Mouse (Mus musculus): ENCODE measurements around the gene Pde11a. TPM values are rescaled to one million over a fixed set of nuclear protein-coding genes. Genes with fewer than 3 reads are reported as not detected.
"Not testable (repeated sequence)": the region's sequence is repeated elsewhere in the genome, so short reads cannot be mapped to it uniquely, and the experiment has no call there.

Gene Pde11a
- polyA plus RNA-seq, 1 experiment from 2014 or later: not detected

DNA sequence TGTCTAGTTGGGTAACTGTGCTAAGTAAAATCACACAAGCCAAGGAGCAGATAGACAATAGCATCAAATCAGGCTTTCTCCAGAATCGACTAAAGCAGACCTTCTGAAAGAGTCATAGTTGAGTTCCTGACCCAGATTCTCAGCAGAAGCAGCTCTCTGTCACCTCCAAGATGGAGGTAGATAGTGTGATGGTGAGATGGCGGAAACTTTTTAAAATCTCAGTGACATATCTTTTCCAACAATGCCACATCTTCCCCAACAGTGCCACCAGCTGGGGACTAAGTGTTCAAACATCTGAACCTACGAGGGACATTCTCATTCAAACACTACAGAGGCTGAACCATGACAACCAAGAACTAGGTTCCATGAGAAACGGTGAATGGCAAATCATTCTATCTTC lies 355.9 kb downstream of the Pde11a start:
- Histone ChIP-seq H3K27ac (ENCODE audit: low read depth, low read length) (no peak overlapping the region), H3K9ac (ENCODE audit: low read length) (no peak overlapping the region), H3K4me2 (no peak overlapping the region), H3K9me3 (ENCODE audit: control insufficient read depth, low read length) (peaks cover 3% of the 10 kb centered on the region; the same call in 1 of the 2 replicates), H3K36me3 (ENCODE audit: control insufficient read depth, insufficient read depth, low read length) (no peaks in the 10 kb centered on the region), H3K27me3 (ENCODE audit: control insufficient read depth, insufficient read depth, low read length) (no peaks in the 10 kb centered on the region), H3K4me3 (ENCODE audit: low read depth, low read length) (no peak overlapping the region), H3K4me1 (ENCODE audit: control insufficient read depth, insufficient read depth, low read length) (no peaks in the 10 kb centered on the region; the same call in 1 of the 2 replicates)
- 95% methylated on average over 4 of the region's 4 CpGs for WGBS
- ATAC-seq (ENCODE audit: low FRiP score): no peak
- peak; percentile 80 for DNase-seq (ENCODE audit: low spot score, missing footprints)

DNA sequence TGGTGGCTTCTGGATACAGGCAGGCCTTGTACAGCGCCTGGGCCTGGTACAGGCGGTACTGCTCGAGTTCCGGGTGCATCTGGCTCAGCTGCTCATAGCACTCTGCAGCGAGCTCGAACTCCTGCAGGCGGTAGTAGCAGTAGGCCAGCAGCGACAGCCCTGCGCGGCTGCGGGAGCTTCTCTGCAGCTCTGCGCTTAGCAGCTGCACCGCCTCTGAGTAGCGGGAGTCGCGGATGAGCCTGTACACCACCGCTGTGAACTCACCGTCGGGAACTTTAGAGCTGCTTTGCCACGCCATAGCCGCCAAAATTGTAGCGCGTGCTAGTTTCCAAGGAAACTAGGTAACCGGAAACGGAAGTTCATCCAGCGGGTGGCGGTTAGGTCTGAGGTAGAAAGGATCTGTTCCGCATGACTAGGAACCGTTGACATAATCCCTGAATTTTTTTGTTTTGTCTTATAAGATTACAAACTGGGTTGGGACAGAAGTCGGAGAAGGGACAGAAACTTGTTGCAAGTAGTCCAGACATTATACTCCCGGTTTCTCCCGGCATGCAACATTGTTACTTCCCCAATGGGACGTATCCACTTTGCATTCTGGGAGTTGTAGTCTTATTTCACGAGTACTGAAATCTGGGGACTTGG lies 357.0 kb downstream of the Pde11a start, which contains the start of gene Ttc30a1:
TSS of gene Ttc30a1 (minus strand) at position 528 of the 642 bp plus-strand sequence.
- DNase-seq (ENCODE audit: low spot score, missing footprints) (peak; percentile 99), ATAC-seq (ENCODE audit: low FRiP score) (peak; percentile 73)
- H3K9me3 ChIP-seq (ENCODE audit: control insufficient read depth, low read length); H3K27ac ChIP-seq (ENCODE audit: low read depth, low read length); H3K4me1 ChIP-seq (ENCODE audit: control insufficient read depth, insufficient read depth, low read length); H3K36me3 ChIP-seq (ENCODE audit: control insufficient read depth, insufficient read depth, low read length); H3K27me3 ChIP-seq (ENCODE audit: control insufficient read depth, insufficient read depth, low read length): not testable (repeated sequence)
- Histone ChIP-seq H3K9ac (ENCODE audit: low read length) (peak within 1 kb of the TSS; percentile 61), H3K4me3 (ENCODE audit: low read depth, low read length) (peak within 1 kb of the TSS; percentile 44), H3K4me2 (peak within 1 kb of the TSS; percentile 53)
- WGBS: 3% methylated on average over 33 of the region's 34 CpGs

DNA sequence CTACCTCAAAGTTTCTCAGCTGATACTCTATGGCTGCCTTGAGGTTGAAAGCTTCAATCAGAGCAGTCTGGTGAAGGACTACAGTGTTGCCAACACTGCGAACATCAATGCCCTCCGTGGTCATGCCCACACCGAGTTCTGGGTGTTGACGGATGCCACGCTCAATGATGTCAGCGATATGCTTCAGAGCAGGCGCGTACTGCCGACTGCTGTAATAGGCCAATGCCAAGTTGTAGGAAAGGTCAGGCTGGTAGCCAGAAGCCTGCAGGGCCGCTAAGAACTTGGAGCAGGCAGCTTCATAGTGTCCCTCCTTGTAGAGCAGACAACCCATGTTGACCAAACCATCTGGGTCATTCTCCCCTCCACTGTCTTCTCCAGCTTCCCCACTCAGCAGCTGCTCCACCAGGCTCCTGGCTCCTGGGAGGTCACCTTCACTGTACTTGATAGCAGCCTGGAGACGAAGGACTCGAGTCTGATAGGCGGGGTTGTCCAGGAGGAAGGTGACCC lies 357.6 kb downstream of the Pde11a start:
- not testable (repeated sequence) for H3K27me3 ChIP-seq (ENCODE audit: control insufficient read depth, insufficient read depth, low read length); H3K36me3 ChIP-seq (ENCODE audit: control insufficient read depth, insufficient read depth, low read length); ATAC-seq (ENCODE audit: low FRiP score); H3K27ac ChIP-seq (ENCODE audit: low read depth, low read length); H3K9me3 ChIP-seq (ENCODE audit: control insufficient read depth, low read length); H3K4me1 ChIP-seq (ENCODE audit: control insufficient read depth, insufficient read depth, low read length); H3K9ac ChIP-seq (ENCODE audit: low read length)
- WGBS: 96% methylated on average over 13 of the region's 13 CpGs
- DNase-seq (ENCODE audit: low spot score, missing footprints): peak; percentile 51
- peak overlapping the region; percentile 44 for H3K4me3 ChIP-seq (ENCODE audit: low read depth, low read length)
- peak overlapping the region; percentile 53 for H3K4me2 ChIP-seq

DNA sequence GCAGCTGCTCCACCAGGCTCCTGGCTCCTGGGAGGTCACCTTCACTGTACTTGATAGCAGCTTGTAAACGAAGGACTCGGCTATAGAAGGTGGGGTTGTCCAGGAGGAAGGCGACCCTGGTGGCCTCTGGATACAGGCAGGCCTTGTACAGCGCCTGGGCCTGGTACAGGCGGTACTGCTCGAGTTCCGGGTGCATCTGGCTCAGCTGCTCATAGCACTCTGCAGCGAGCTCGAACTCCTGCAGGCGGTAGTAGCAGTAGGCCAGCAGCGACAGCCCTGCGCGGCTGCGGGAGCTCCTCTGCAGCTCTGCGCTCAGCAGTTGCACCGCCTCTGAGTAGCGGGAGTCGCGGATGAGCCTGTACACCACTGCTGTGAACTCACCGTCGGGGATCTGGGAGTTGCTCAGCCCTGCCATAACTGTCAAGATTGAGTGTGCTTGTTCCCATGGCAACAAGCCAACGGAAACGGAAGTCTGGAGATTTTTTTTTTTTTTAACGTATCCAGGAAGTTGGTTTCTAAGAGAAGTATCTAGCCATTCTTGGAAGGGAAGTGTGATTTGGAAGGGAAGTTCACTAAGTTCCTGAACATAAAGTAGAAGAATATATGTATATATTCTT lies 360.7 kb downstream of the Pde11a start, which contains the start of gene Ttc30a2:
TSS of gene Ttc30a2 (minus strand) at position 419 of the 617 bp plus-strand sequence.
- H3K27me3 ChIP-seq (ENCODE audit: control insufficient read depth, insufficient read depth, low read length); H3K4me3 ChIP-seq (ENCODE audit: low read depth, low read length); H3K9me3 ChIP-seq (ENCODE audit: control insufficient read depth, low read length); H3K4me1 ChIP-seq (ENCODE audit: control insufficient read depth, insufficient read depth, low read length); H3K9ac ChIP-seq (ENCODE audit: low read length); H3K27ac ChIP-seq (ENCODE audit: low read depth, low read length); H3K4me2 ChIP-seq; H3K36me3 ChIP-seq (ENCODE audit: control insufficient read depth, insufficient read depth, low read length): not testable (repeated sequence)
- DNase-seq (ENCODE audit: low spot score, missing footprints) (peak; percentile 86), ATAC-seq (ENCODE audit: low FRiP score) (peak; percentile 23; the same call in 1 of the 2 replicates)
- WGBS: 25% methylated on average over 18 of the region's 24 CpGs

DNA sequence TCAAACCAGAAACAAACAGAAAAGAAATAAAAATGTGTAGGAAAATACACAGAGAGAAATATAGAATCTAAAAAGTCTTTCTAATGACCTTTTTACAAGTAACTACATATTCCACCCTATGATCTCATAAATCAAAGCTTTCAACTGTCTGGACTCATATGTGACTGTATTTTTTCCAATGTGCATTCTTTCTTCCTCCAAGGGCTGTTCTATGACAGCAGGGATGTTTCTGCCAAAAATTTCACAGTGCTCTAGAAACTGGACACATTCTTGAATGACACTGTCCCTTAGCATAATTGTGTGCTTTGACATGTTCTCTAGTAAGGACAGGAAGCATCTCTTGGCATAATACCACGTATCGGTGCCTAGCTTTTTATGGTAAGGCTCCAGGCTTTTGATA lies 362.5 kb downstream of the Pde11a start:
- H3K9me3 ChIP-seq (ENCODE audit: control insufficient read depth, low read length); H3K4me3 ChIP-seq (ENCODE audit: low read depth, low read length); H3K4me1 ChIP-seq (ENCODE audit: control insufficient read depth, insufficient read depth, low read length); H3K27ac ChIP-seq (ENCODE audit: low read depth, low read length); H3K36me3 ChIP-seq (ENCODE audit: control insufficient read depth, insufficient read depth, low read length); H3K9ac ChIP-seq (ENCODE audit: low read length); H3K27me3 ChIP-seq (ENCODE audit: control insufficient read depth, insufficient read depth, low read length); H3K4me2 ChIP-seq; ATAC-seq (ENCODE audit: low FRiP score); DNase-seq (ENCODE audit: low spot score, missing footprints): not testable (repeated sequence)
- WGBS: 86% methylated on average over 2 of the region's 2 CpGs

DNA sequence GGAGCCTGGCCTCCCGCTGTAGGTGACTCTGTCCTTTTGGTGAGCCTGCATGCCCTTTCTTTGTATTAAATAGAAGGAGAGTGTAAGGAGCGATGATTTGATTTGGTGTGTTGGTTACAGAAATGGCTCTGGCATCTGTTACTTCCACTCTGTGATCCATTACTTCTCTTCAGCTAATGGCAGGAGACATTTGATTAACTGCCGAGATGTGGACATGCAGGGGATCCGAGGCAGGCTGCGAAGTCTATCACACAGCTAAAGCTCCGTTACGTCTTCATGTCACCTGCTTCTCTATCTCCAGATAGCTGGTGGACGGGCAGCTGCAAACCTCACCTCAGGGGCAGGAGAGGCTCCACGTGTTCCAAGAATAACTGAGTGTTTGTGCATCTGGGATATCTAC lies 364.4 kb downstream of the Pde11a start:
- no peaks in the 10 kb centered on the region for H3K27me3 ChIP-seq (ENCODE audit: control insufficient read depth, insufficient read depth, low read length)
- H3K9me3 ChIP-seq (ENCODE audit: control insufficient read depth, low read length): no peaks in the 10 kb centered on the region
- no peak overlapping the region for H3K4me2 ChIP-seq
- no peaks in the 10 kb centered on the region for H3K36me3 ChIP-seq (ENCODE audit: control insufficient read depth, insufficient read depth, low read length)
- H3K9ac ChIP-seq (ENCODE audit: low read length): no peak overlapping the region
- no peaks in the 10 kb centered on the region for H3K4me1 ChIP-seq (ENCODE audit: control insufficient read depth, insufficient read depth, low read length)
- 76% methylated on average over 9 of the region's 9 CpGs for WGBS
- ATAC-seq (ENCODE audit: low FRiP score): no peak
- DNase-seq (ENCODE audit: low spot score, missing footprints): peak; percentile 61
- no peak overlapping the region for H3K4me3 ChIP-seq (ENCODE audit: low read depth, low read length)
- H3K27ac ChIP-seq (ENCODE audit: low read depth, low read length): no peak overlapping the region

DNA sequence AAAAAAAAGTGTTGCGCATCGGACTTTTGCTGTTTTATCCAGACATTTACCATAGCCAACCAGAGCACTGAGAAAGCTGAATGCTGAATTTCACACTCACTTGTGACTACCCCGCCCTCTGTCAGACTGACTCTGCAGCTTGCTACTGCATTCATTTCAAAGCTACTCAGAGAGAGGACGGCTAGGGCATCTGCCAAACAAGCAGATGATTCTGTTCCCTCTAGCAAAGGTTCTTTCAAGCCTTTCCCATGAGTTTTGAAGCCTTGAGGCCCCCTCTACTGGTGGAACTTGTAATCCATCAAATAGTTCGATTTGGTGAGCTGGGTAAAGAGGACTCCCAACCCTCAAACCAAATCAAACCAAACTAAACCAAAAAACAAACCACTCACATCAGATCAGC lies 373.6 kb downstream of the Pde11a start:
- peak; percentile 67; the same call in 1 of the 2 replicates for ATAC-seq (ENCODE audit: low FRiP score)
- H3K27me3 ChIP-seq (ENCODE audit: control insufficient read depth, insufficient read depth, low read length): no peaks in the 10 kb centered on the region
- no peaks in the 10 kb centered on the region for H3K36me3 ChIP-seq (ENCODE audit: control insufficient read depth, insufficient read depth, low read length)
- peaks cover 23% of the 10 kb centered on the region for H3K4me1 ChIP-seq (ENCODE audit: control insufficient read depth, insufficient read depth, low read length)
- H3K4me3 ChIP-seq (ENCODE audit: low read depth, low read length): no peak overlapping the region
- peak; percentile 94 for DNase-seq (ENCODE audit: low spot score, missing footprints)
- H3K9ac ChIP-seq (ENCODE audit: low read length): no peak overlapping the region; the same call in 1 of the 2 replicates
- WGBS: 28% methylated on average over 5 of the region's 5 CpGs
- no peaks in the 10 kb centered on the region for H3K9me3 ChIP-seq (ENCODE audit: control insufficient read depth, low read length)
- peak overlapping the region; percentile 32 for H3K4me2 ChIP-seq
- H3K27ac ChIP-seq (ENCODE audit: low read depth, low read length): no peak overlapping the region

DNA sequence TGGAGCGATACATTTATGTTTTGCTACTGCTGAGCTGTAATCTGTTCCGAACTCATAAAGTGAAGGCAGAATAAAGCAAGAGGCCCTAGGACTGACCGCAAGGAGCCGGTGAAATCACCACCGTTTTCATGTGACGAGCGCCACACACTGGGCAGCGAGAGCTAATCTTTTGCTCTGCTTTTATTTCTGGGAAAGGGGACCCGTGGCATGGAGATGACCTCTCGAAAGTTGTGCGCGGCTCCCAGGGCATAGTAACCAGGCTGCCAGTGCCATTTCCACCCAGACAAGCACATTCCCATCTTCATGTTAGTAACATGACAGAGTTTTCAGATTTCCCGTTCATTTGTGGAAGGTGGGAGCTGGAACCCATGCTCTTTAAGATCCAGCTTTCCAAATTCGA lies 374.1 kb downstream of the Pde11a start:
- no peaks in the 10 kb centered on the region for H3K9me3 ChIP-seq (ENCODE audit: control insufficient read depth, low read length)
- no peak overlapping the region; the same call in 1 of the 2 replicates for H3K9ac ChIP-seq (ENCODE audit: low read length)
- ATAC-seq (ENCODE audit: low FRiP score) (peak; percentile 36), DNase-seq (ENCODE audit: low spot score, missing footprints) (peak; percentile 91)
- H3K4me2 ChIP-seq: peak overlapping the region; percentile 32
- no peak overlapping the region for H3K27ac ChIP-seq (ENCODE audit: low read depth, low read length)
- H3K36me3 ChIP-seq (ENCODE audit: control insufficient read depth, insufficient read depth, low read length): no peaks in the 10 kb centered on the region
- 14% methylated on average over 14 of the region's 14 CpGs for WGBS
- no peak overlapping the region for H3K4me3 ChIP-seq (ENCODE audit: low read depth, low read length)
- H3K27me3 ChIP-seq (ENCODE audit: control insufficient read depth, insufficient read depth, low read length): no peaks in the 10 kb centered on the region
- H3K4me1 ChIP-seq (ENCODE audit: control insufficient read depth, insufficient read depth, low read length): peaks cover 28% of the 10 kb centered on the region

DNA sequence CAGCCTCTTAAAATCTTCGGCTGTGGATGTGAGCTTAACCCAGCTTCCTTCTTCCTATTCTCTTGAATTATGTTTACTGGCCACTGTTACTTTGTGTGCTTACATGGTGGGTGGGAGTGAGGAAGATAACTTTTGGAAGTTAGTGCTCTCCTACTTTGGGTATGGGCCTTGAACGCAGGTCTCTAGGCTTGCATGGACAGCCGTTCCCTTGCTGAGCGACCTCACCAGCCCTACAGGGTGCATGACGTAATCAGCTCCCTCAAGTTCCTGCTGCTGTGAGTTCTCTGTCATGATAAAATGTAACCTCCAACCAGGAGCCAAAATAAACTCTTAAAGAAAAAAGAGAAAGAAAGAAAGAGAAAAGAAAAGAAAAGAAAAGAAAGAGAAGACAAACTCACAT lies 374.5 kb downstream of the Pde11a start:
- Histone ChIP-seq H3K9ac (ENCODE audit: low read length) (no peak overlapping the region), H3K4me1 (ENCODE audit: control insufficient read depth, insufficient read depth, low read length) (peaks cover 33% of the 10 kb centered on the region), H3K9me3 (ENCODE audit: control insufficient read depth, low read length) (no peaks in the 10 kb centered on the region), H3K4me2 (no peak overlapping the region), H3K27ac (ENCODE audit: low read depth, low read length) (no peak overlapping the region), H3K4me3 (ENCODE audit: low read depth, low read length) (no peak overlapping the region), H3K27me3 (ENCODE audit: control insufficient read depth, insufficient read depth, low read length) (no peaks in the 10 kb centered on the region), H3K36me3 (ENCODE audit: control insufficient read depth, insufficient read depth, low read length) (no peaks in the 10 kb centered on the region)
- DNase-seq (ENCODE audit: low spot score, missing footprints) (no peak), ATAC-seq (ENCODE audit: low FRiP score) (no peak)
- 69% methylated on average over 5 of the region's 5 CpGs for WGBS

Data from midbrain, embryonic 11.5 days (tissue).